Mouse (Mus musculus): ENCODE results near the gene Cacna2d3.

DNA sequence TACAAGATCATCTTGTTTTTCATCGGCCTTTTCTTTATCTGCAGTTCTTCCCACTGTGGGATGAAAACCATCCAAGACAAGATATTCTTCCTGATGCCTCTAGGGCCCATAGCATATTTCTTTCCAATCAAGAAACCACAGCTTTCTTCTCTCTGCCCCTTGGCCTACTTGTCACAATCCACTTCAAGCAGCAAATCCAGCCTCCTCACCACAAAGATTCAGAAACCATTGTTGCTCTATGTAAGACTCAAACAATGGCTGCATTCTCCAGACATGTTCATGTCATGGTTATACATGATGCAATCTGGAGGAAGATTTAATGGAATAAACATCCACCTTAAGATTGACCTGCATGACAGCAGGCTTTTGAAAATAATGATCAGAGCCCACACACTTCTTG, 505.6 kb downstream of the Cacna2d3 start:
- TF ChIP-seq POLR2A (IDR thresholded peaks at IDR 0.05; ENCODE audit: insufficient read depth, low read depth, low read length), result no peak
- no peak for TF ChIP-seq CTCF (IDR thresholded peaks at IDR 0.05; ENCODE audit: insufficient read depth, low read depth, low read length)

All from olfactory bulb, adult 2 months (tissue).